Mouse (Mus musculus) embryo, embryonic 11.5 days (tissue): Measurements from ENCODE around the gene Dnm1.
"Not testable (repeated sequence)": the region's sequence is repeated elsewhere in the genome, so short reads cannot be mapped to it uniquely, and the experiment has no call there.

Experiments
- DNase-seq: peaks from one replicate; pipeline ENCODE4 v3.0.0-alpha.2; 2012; ENCODE audit warnings: low read depth, low spot score

Gene Dnm1

GRCm38 (mm10) chr2:32312318-32312964, 40.7 kb downstream of the Dnm1 start:
- peak; percentile 84 for DNase-seq

- DNase-seq, result no peak
These were observed 41.5 kb downstream of the Dnm1 start for GRCm38 (mm10) chr2:32311443-32312317.

GRCm38 (mm10) chr2:32310096-32310845, 42.9 kb downstream of the Dnm1 start:
- no peak for DNase-seq

- no peak for DNase-seq
These were observed 44.1 kb downstream of the Dnm1 start for GRCm38 (mm10) chr2:32308870-32309568.

- DNase-seq, result no peak
These were observed 45.0 kb downstream of the Dnm1 start for GRCm38 (mm10) chr2:32307941-32308760.

GRCm38 (mm10) chr2:32307247-32307798, 45.8 kb downstream of the Dnm1 start:
- no peak for DNase-seq

- no peak for DNase-seq
These were observed 47.0 kb downstream of the Dnm1 start for GRCm38 (mm10) chr2:32306176-32306575.

GRCm38 (mm10) chr2:32305668-32306067, 47.5 kb downstream of the Dnm1 start:
- DNase-seq, result no peak

GRCm38 (mm10) chr2:32304145-32304832, 48.8 kb downstream of the Dnm1 start:
- DNase-seq, result no peak

GRCm38 (mm10) chr2:32302952-32303351, 50.2 kb downstream of the Dnm1 start:
- DNase-seq, result no peak

GRCm38 (mm10) chr2:32299469-32299868, 53.7 kb downstream of the Dnm1 start:
- DNase-seq, result no peak

GRCm38 (mm10) chr2:32295842-32296241, 57.3 kb downstream of the Dnm1 start:
- DNase-seq, result not testable (repeated sequence)

GRCm38 (mm10) chr2:32295285-32295684, 57.9 kb downstream of the Dnm1 start:
- DNase-seq, result no peak

- no peak for DNase-seq
These were observed 58.8 kb downstream of the Dnm1 start for GRCm38 (mm10) chr2:32294348-32294747.

GRCm38 (mm10) chr2:32289578-32289977, 63.6 kb downstream of the Dnm1 start:
- no peak for DNase-seq

GRCm38 (mm10) chr2:32288371-32288931, 64.7 kb downstream of the Dnm1 start:
- DNase-seq, result no peak

- DNase-seq, result peak; percentile 100
These were observed 65.2 kb downstream of the Dnm1 start, which contains the start of gene Swi5 for GRCm38 (mm10) chr2:32287923-32288367. Gene Swi5 (minus strand): TSS chr2:32288075.

- DNase-seq, result no peak
These were observed 65.8 kb downstream of the Dnm1 start, which contains the start of gene Golga2 for GRCm38 (mm10) chr2:32287334-32287840. Gene Golga2 (plus strand): TSS chr2:32287384.

- DNase-seq, result no peak
These were observed 69.2 kb downstream of the Dnm1 start for GRCm38 (mm10) chr2:32283986-32284385.
